Mouse (Mus musculus): ENCODE results near the gene Zfhx3. TPM values are rescaled to one million over a fixed set of nuclear protein-coding genes. Genes with fewer than 3 reads are reported as not detected.

Zfhx3 gene
- total and polyA plus RNA-seq, 3 experiments: 0.11 to 0.30 TPM; not detected in 1

DNA sequence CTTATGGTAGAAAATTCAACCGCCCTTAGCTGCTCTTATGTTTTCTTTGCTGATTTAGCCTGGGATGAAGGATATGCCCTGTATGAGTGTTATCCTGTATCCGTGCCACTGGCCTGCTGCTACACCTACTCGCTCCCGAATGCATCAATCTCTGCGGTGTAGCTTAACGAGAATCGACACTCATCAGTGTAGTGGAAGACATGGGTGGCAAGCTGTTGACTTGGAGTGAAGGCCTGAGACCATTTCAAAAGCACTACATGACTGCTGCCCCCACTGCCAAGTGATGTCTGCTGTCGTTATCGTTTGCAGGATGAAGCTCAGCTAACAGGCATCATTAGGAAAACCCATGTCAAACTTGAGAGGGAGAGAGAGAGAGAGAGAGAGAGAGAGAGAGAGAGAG lies 1058.6 kb downstream of the Zfhx3 start:
- H3K27me3 ChIP-seq (ENCODE audit: insufficient read depth, low read length): no peaks in the 10 kb centered on the region
- no peak for DNase-seq (ENCODE audit: low spot score)

DNA sequence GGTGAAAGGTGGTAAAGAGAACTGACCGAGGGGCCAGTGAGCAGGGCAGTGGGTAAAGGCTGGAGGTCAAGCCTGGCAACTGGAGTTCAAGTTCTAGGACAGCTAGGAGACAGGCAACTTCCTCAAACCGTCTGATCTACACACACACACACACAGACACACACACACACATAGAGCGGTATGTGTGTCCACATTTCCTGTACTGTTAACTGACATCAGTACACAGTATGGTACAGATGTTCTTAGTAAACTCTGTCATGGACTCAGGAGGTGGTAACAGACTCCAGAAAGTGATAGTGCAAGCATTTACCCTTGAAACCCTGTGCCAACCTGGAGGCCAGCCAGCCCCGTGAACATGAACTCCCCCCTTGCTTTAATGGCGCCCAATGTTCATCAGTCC lies 1059.5 kb downstream of the Zfhx3 start:
- DNase-seq (ENCODE audit: low spot score): no peak
- Histone ChIP-seq H3K27me3 (ENCODE audit: insufficient read depth, low read length) (no peaks in the 10 kb centered on the region), H3K4me1 (ENCODE audit: insufficient read depth, low read depth, low read length) (no peaks in the 10 kb centered on the region), H3K9me3 (replicated peaks) (peaks cover 45% of the 10 kb centered on the region), H3K36me3 (replicated peaks) (no peaks in the 10 kb centered on the region), H3K4me3 (ENCODE audit: low read depth, low read length) (no peak overlapping the region)
- no peak for ATAC-seq (ENCODE audit: extremely low read depth, insufficient number of reproducible peaks, low FRiP score, poor library complexity, severe bottlenecking)
- TF ChIP-seq GATA2 (IDR thresholded peaks at IDR 0.05; ENCODE audit: borderline replicate concordance, low read depth, low read length): no peak
- TF ChIP-seq GATA1 (IDR thresholded peaks at IDR 0.05; ENCODE audit: borderline replicate concordance, low read length): no peak
- no peak for TF ChIP-seq CTCF (IDR thresholded peaks at IDR 0.05; ENCODE audit: low read depth, low read length)
- TF ChIP-seq POLR2AphosphoS5 (IDR thresholded peaks at IDR 0.05; ENCODE audit: insufficient replicate concordance, low read depth, low read length): no peak

More for the DNA sequence above, 1058.6 kb downstream of the Zfhx3 start:
- no peak for ATAC-seq (ENCODE audit: extremely low read depth, insufficient number of reproducible peaks, low FRiP score, poor library complexity, severe bottlenecking)
- Histone ChIP-seq H3K4me1 (ENCODE audit: insufficient read depth, low read depth, low read length) (no peaks in the 10 kb centered on the region), H3K36me3 (replicated peaks) (no peaks in the 10 kb centered on the region), H3K9me3 (replicated peaks) (peaks cover 39% of the 10 kb centered on the region), H3K4me3 (ENCODE audit: low read depth, low read length) (no peak overlapping the region)
- TF ChIP-seq CTCF (IDR thresholded peaks at IDR 0.05; ENCODE audit: low read depth, low read length): no peak
- TF ChIP-seq GATA2 (IDR thresholded peaks at IDR 0.05; ENCODE audit: borderline replicate concordance, low read depth, low read length): no peak
- TF ChIP-seq TAL1 (conservative IDR thresholded peaks at IDR 0.05; ENCODE audit: low read depth, low read length): no peak
- TF ChIP-seq POLR2AphosphoS5 (IDR thresholded peaks at IDR 0.05; ENCODE audit: insufficient replicate concordance, low read depth, low read length): no peak

DNA sequence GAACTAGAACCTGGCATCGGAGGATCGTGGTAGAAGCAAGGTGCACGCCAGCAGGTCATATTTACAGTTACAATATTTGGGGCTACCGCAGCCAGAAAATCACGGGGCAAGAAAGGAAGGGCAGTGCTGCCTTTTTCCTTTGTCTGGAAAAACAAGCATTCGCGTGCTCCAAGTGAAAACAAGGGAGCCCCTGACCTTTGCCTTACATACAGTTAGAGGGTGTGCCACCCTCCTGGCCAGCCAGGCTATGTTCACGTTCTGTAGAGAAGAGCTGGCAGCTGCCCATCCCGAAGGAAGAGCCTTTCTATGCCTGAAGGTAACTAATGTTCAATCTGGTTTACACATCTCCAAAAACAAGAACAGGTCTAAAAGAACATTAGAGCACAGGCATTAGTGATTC lies 1064.5 kb downstream of the Zfhx3 start:
- TF ChIP-seq CTCF (IDR thresholded peaks at IDR 0.05; ENCODE audit: low read depth, low read length) (no peak), GATA2 (IDR thresholded peaks at IDR 0.05; ENCODE audit: borderline replicate concordance, low read depth, low read length) (no peak), POLR2AphosphoS5 (IDR thresholded peaks at IDR 0.05; ENCODE audit: insufficient replicate concordance, low read depth, low read length) (no peak), GATA1 (IDR thresholded peaks at IDR 0.05; ENCODE audit: borderline replicate concordance, low read length) (no peak), TAL1 (conservative IDR thresholded peaks at IDR 0.05; ENCODE audit: low read depth, low read length) (no peak)
- Histone ChIP-seq H3K4me1 (ENCODE audit: insufficient read depth, low read depth, low read length) (no peaks in the 10 kb centered on the region), H3K27me3 (ENCODE audit: insufficient read depth, low read length) (no peaks in the 10 kb centered on the region), H3K4me3 (ENCODE audit: low read depth, low read length) (no peak overlapping the region), H3K36me3 (replicated peaks) (no peaks in the 10 kb centered on the region), H3K9me3 (replicated peaks) (peaks cover 54% of the 10 kb centered on the region)
- no peak for DNase-seq (ENCODE audit: low spot score)
- no peak for ATAC-seq (ENCODE audit: extremely low read depth, insufficient number of reproducible peaks, low FRiP score, poor library complexity, severe bottlenecking)
